Mouse (Mus musculus) cerebellum, postnatal 25 days (tissue): ENCODE results near the gene Krtap28-13.

Source experiments
- DNase-seq, 2 experiments: peaks; one replicate each; pipeline ENCODE4 v3.0.0; 2021; ENCODE audit warnings: mixed read lengths in 2 of 2

Gene Krtap28-13

GRCm38 (mm10) chr1:83096935-83097334, 36.2 kb downstream of the Krtap28-13 start:
- DNase-seq: no peak

GRCm38 (mm10) chr1:83099160-83099559, 38.4 kb downstream of the Krtap28-13 start:
- no peak for DNase-seq

- no peak for DNase-seq
Observed at GRCm38 (mm10) chr1:83099580-83100137, 38.9 kb downstream of the Krtap28-13 start.

- peak in 1 of 2 experiments; percentile 3 for DNase-seq
Observed at GRCm38 (mm10) chr1:83101891-83102290, 41.2 kb downstream of the Krtap28-13 start.

GRCm38 (mm10) chr1:83105464-83105863, 44.7 kb downstream of the Krtap28-13 start:
- DNase-seq: no peak

- DNase-seq: no peak
Observed at GRCm38 (mm10) chr1:83107410-83107978, 46.8 kb downstream of the Krtap28-13 start.

- no peak for DNase-seq
Observed at GRCm38 (mm10) chr1:83110992-83111391, 50.3 kb downstream of the Krtap28-13 start.
